Mouse (Mus musculus) small intestine, adult 2 months (tissue): ENCODE data around the gene Tmem176b. TPM values are rescaled to one million over a fixed set of nuclear protein-coding genes. Genes with fewer than 3 reads are reported as not detected.

Experiments used
- H3K27ac ChIP-seq: fragments of 200-500 bp; 2 replicates; pipeline ENCODE4 v1.5.1; 2012; ENCODE audit warnings: low read depth, low read length, control low read depth, inconsistent platforms; ENCODE audit not compliant: insufficient read depth
- H3K27me3 ChIP-seq: fragments of 200-500 bp; 2 replicates; pipeline ENCODE4 v1.6.1; 2012; ENCODE audit warnings: mild to moderate bottlenecking, moderate library complexity, low read length, inconsistent platforms; ENCODE audit not compliant: control insufficient read depth, insufficient read depth
- H3K36me3 ChIP-seq: fragments of 200-500 bp; 2 replicates; pipeline ENCODE4 v1.6.1; 2012; ENCODE audit warnings: mild to moderate bottlenecking, low read length, control low read depth, inconsistent platforms; ENCODE audit not compliant: control insufficient read depth, insufficient read depth
- H3K4me1 ChIP-seq: fragments of 200-500 bp; 2 replicates; pipeline ENCODE4 v1.6.1; 2012; ENCODE audit warnings: low read length, inconsistent platforms, mixed read lengths; ENCODE audit not compliant: control insufficient read depth, insufficient read depth, insufficient read length
- H3K4me3 ChIP-seq: fragments of 200-500 bp; 2 replicates; pipeline ENCODE4 v1.5.1; 2012; ENCODE audit warnings: low read depth, mild to moderate bottlenecking, control low read depth, inconsistent platforms, low read length, moderate library complexity
- CTCF ChIP-seq: fragments of 200-500 bp; IDR thresholded peaks from 2 replicates; pipeline ENCODE4 v1.5.1; 2012; ENCODE audit warnings: low read depth, mild to moderate bottlenecking, control low read depth, inconsistent platforms, low read length, moderate library complexity, mixed read lengths; ENCODE audit not compliant: insufficient replicate concordance, insufficient read length; ENCODE audit errors: extremely low read depth
- POLR2A ChIP-seq: fragments of 200-500 bp; IDR thresholded peaks from 2 replicates; pipeline ENCODE4 v1.6.1; 2012; ENCODE audit warnings: low read depth, mild to moderate bottlenecking, control low read depth, inconsistent platforms, low read length, moderate library complexity
- WGBS: fragments of 180-500 bp; shearing (Covaris S2); methylation state at CpG from one replicate; pipeline ENCODE4 v1.1.7; 2018; 5-methylcytosine and 5-hydroxymethylcytosine counted together
- polyA plus RNA-seq: library from polyadenylated mRNA; depleted of rRNA; stranded (reverse); fragments of >200 nt; gene quantifications from 2 replicates; pipeline ENCODE4 v1.2.3, GENCODE M21; 2012

Tmem176b gene
- polyA plus RNA-seq, 1 experiment = 211 TPM

DNA sequence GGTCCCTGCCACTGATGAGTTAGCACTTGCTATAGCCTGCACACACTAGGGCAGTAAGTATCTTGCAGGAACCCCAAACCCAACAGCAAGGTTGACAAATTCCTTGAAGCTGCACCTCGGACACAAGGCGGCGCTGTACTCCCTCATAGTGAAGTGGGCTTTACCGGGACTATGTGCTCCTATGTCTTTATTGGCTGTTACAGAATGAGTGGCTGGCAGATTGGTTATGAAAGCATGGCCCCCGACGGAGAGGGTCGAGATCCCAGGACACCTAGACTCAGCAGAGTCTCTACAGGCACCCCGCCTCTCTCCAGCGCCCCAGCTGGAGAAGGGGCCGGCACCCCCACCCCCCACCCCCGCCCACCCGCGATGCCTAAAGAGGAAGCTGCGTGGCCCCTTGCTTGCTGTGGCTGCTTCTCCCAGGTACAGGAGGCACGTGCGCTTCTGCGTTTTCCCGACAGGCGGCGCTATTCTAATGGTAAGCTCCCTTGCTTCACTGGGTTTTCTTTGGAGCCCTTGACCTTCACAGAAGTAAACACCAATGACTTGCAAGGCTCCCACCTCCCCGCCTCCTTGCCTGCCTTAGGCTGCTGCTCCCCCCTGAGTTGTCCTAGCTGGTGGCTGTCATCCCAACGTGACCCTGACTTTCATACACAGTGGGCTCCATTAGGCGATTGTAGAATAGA, 19.0 kb upstream of the Tmem176b start:
- TF ChIP-seq CTCF = peak; percentile 77; the same call in 1 of the 2 replicates
- no peak for TF ChIP-seq POLR2A
- H3K4me1 ChIP-seq = peaks cover 18% of the 10 kb centered on the region
- no peaks in the 10 kb centered on the region for H3K27me3 ChIP-seq
- H3K27ac ChIP-seq = peak overlapping the region; percentile 30; the same call in 1 of the 2 replicates
- H3K4me3 ChIP-seq = peak overlapping the region; percentile 26; the same call in 1 of the 2 replicates
- H3K36me3 ChIP-seq = no peaks in the 10 kb centered on the region
- WGBS = 10% methylated on average over 23 of the region's 23 CpGs

DNA sequence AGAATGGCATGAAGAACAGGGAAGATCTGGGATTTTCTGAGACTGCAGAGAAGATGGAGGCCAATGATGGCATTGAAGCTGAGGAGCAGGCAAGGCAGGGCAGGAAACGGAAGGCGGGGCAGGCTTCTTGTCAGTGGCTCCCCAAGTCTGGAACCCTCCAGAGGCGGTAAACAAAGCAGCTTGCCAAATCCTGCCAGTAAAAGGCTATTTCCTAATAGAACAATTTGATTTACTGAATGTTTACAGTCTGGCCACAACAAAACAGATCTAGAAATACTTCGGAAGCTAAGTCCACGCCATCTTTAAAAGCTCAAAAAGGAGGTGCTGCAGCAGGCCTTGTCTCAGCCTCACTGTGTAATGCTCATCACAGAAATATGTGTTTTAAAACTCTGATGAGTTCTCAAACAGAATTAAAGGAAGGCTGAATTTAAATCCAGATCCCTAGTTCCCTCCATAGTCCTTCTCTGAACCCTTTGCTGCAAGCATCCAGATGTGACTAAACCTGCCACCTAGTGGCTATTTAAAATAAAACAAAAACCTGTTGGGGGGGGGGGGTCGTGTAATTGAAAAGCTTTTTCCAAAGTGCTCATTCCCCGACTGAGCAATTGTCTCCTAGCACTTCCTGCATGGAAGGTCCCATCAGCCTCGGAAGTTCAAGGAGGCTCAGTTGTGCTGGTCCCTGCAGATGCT, 16.5 kb upstream of the Tmem176b start:
- peak; percentile 35; the same call in 1 of the 2 replicates for TF ChIP-seq CTCF
- no peak for TF ChIP-seq POLR2A
- H3K27ac ChIP-seq = no peak overlapping the region; the same call in 1 of the 2 replicates
- peaks cover 4% of the 10 kb centered on the region for H3K4me1 ChIP-seq
- no peaks in the 10 kb centered on the region for H3K36me3 ChIP-seq
- H3K4me3 ChIP-seq = no peak overlapping the region
- no peaks in the 10 kb centered on the region for H3K27me3 ChIP-seq
- WGBS = 43% methylated on average over 8 of the region's 8 CpGs

DNA sequence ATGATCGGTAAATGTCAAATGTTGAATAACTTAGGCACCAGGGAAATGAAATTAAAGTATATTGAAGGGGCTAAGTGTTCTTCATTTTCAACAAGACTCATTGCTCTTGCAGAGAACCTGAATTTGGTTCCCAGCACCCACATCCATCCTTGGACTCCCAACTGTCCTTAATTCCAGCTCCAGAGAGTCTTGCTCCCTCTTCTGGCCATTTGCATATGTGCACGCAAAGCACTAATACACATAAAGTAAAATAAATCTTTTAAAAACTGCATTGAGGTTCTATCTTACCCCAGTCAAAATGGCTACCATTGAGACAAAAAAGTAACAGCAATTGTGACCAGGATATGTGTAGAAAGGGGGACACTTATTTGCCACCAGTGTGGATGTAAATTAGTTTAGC, 12.9 kb upstream of the Tmem176b start:
- Histone ChIP-seq H3K36me3 (no peaks in the 10 kb centered on the region), H3K4me3 (no peak overlapping the region), H3K27ac (no peak overlapping the region), H3K27me3 (no peaks in the 10 kb centered on the region), H3K4me1 (no peaks in the 10 kb centered on the region)
- 98% methylated on average over 2 of the region's 2 CpGs for WGBS
- no peak for TF ChIP-seq POLR2A
- no peak for TF ChIP-seq CTCF

DNA sequence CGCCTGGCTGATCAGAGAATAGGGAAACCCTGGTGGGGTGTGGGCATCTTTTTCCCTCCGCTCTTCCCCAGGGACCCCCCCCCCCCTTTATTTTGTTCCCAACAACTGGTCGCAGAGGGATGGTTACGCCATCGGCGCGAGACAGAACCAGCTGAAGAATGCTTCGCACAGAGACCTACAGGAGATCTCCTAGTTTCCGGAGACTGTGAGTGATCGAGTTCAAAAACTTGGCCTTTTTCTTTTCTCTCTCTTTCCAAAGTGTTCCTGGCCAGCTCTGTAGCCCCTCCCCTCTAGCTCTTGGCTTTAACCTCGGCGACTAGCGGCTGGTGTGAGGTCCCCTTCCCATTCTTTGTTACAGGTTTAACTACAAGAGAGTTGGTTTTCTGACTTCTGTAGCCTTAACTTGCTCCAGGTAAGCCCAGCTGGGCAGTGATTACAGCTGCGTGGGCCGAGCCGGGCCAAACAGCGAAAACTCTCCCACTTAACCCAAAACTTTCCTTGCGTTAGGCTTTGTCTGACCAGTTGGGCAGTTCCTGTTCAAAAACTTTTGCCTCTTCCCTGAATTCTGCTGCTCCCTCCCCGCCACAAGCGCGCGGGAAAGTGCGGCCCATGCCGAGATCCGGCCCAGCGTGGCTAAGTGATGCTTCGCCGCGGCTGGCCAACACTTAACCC, 10.7 kb upstream of the Tmem176b start:
- WGBS = 8% methylated on average over 28 of the region's 29 CpGs

DNA sequence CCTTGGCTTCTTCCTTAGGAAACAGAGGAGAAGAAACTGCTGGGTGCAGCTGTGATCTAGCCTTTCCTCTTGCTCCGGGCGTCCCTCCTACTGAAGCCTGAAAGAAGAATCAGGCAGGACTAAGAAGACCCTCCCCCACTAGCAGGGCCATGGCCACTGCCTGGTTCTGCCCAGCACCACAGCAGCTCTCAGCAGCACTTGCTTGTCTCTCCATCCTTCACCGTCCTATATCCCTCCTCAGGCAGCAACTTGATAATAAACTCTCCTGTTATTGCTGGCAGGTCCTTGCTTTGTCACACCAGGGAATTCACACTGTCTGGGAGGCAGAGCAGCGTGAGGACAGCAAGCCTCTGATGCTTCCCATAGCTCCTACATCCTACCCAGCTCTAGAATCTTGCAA, 3.8 kb upstream of the Tmem176b start:
- no peak for TF ChIP-seq POLR2A
- TF ChIP-seq CTCF = no peak
- Histone ChIP-seq H3K36me3 (peaks cover 18% of the 10 kb centered on the region), H3K4me3 (no peak overlapping the region), H3K4me1 (no peaks in the 10 kb centered on the region; the same call in 1 of the 2 replicates), H3K27me3 (no peaks in the 10 kb centered on the region), H3K27ac (no peak overlapping the region)
- 77% methylated on average over 4 of the region's 4 CpGs for WGBS

More for the DNA sequence above, 10.7 kb upstream of the Tmem176b start:
- no peaks in the 10 kb centered on the region for H3K4me1 ChIP-seq
- H3K36me3 ChIP-seq = no peaks in the 10 kb centered on the region
- TF ChIP-seq CTCF = no peak
- TF ChIP-seq POLR2A = no peak
- H3K4me3 ChIP-seq = peak overlapping the region; percentile 34
- H3K27me3 ChIP-seq = no peaks in the 10 kb centered on the region
- H3K27ac ChIP-seq = peak overlapping the region; percentile 22

DNA sequence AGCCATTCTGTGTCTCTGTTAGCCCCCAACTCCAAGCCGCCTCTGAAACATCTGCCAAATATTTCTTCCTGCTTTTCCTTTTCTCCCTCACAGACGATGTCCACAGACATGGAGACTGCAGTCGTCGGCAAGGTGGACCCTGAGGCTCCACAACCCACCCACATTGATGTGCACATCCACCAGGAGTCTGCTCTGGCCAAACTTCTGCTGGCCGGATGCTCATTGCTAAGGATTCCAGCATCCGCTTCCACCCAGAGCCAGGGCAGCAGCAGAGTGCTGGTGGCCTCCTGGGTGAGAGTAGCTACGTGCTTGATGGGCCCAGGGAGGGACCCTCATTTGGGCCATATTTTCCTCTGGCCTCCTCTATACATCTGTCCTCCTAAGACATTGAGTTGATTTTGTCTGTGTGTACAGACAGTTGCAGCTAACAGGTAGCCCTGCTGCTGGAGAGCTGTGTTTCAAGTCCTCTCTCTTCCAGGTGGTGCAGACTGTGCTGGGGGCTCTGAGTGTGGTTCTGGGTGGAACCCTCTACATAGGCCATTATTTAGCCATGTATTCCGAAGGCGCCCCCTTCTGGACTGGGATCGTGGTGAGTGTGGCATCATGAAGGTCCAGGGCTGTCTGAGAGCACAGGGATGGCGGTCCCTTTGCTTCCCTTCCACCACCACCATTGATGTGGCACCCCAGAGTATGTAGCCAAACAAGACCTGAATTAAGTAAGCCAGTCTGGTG, 981 bp upstream of the Tmem176b start:
- 46% methylated on average over 11 of the region's 11 CpGs for WGBS
- H3K27ac ChIP-seq = peak overlapping the region; percentile 80

More for the DNA sequence above, 981 bp upstream of the Tmem176b start:
- Histone ChIP-seq H3K27me3 (no peaks in the 10 kb centered on the region), H3K4me3 (peak overlapping the region; percentile 63), H3K36me3 (peaks cover 26% of the 10 kb centered on the region), H3K4me1 (no peaks in the 10 kb centered on the region; the same call in 1 of the 2 replicates)
- TF ChIP-seq POLR2A (no peak), CTCF (peak; percentile 46; the same call in 1 of the 2 replicates)
